Mouse (Mus musculus): ENCODE results near the gene Pdcd2l.
"Not testable (repeated sequence)": the region's sequence is repeated elsewhere in the genome, so short reads cannot be mapped to it uniquely, and the experiment has no call there.

Gene Pdcd2l

GRCm38 (mm10) chr7:34208027-34208745 lies 11.7 kb upstream of the Pdcd2l start:
- DNase-seq = no peak

GRCm38 (mm10) chr7:34206331-34206730 lies 9.9 kb upstream of the Pdcd2l start:
- DNase-seq = no peak

GRCm38 (mm10) chr7:34202147-34202546 lies 5.7 kb upstream of the Pdcd2l start:
- DNase-seq = not testable (repeated sequence)

- no peak for DNase-seq
Measured at GRCm38 (mm10) chr7:34200829-34201228, 4.4 kb upstream of the Pdcd2l start.

GRCm38 (mm10) chr7:34198346-34198745 lies 1.9 kb upstream of the Pdcd2l start:
- DNase-seq = no peak

GRCm38 (mm10) chr7:34195632-34196031 lies 829 bp downstream of the Pdcd2l start:
- DNase-seq = no peak

GRCm38 (mm10) chr7:34192825-34193224 lies 3.6 kb downstream of the Pdcd2l start:
- DNase-seq = no peak

- DNase-seq = no peak
Measured at GRCm38 (mm10) chr7:34189376-34189989, 7.0 kb downstream of the Pdcd2l start.

GRCm38 (mm10) chr7:34183794-34184193 lies 12.7 kb downstream of the Pdcd2l start:
- DNase-seq = no peak

GRCm38 (mm10) chr7:34183356-34183755 lies 13.1 kb downstream of the Pdcd2l start:
- DNase-seq = no peak

GRCm38 (mm10) chr7:34176241-34176640 lies 20.2 kb downstream of the Pdcd2l start:
- not testable (repeated sequence) for DNase-seq

- no peak for DNase-seq
Measured at GRCm38 (mm10) chr7:34172251-34172650, 24.2 kb downstream of the Pdcd2l start.

- DNase-seq = no peak
Measured at GRCm38 (mm10) chr7:34169454-34169853, 27.0 kb downstream of the Pdcd2l start, which contains the start of gene Uba2. Uba2 (minus strand) TSS chr7:34169599.

- peak; percentile 89 to 96 for DNase-seq
Measured at GRCm38 (mm10) chr7:34168470-34169251, 27.8 kb downstream of the Pdcd2l start.

GRCm38 (mm10) chr7:34167766-34168469 lies 28.5 kb downstream of the Pdcd2l start:
- no peak for DNase-seq

GRCm38 (mm10) chr7:34166850-34167249 lies 29.6 kb downstream of the Pdcd2l start:
- peak in 1 of 2 experiments; percentile 25 for DNase-seq

- DNase-seq = no peak
Measured at GRCm38 (mm10) chr7:34165999-34166398, 30.5 kb downstream of the Pdcd2l start.

GRCm38 (mm10) chr7:34164671-34165070 lies 31.8 kb downstream of the Pdcd2l start:
- no peak for DNase-seq

GRCm38 (mm10) chr7:34159167-34159566 lies 37.3 kb downstream of the Pdcd2l start:
- no peak for DNase-seq

- no peak for DNase-seq
Measured at GRCm38 (mm10) chr7:34157994-34158393, 38.5 kb downstream of the Pdcd2l start.

- DNase-seq = no peak
Measured at GRCm38 (mm10) chr7:34147193-34147592, 49.3 kb downstream of the Pdcd2l start.

- DNase-seq = no peak
Measured at GRCm38 (mm10) chr7:34141123-34141522, 55.3 kb downstream of the Pdcd2l start.

- no peak for DNase-seq
Measured at GRCm38 (mm10) chr7:34139493-34139892, 57.0 kb downstream of the Pdcd2l start.
